Mouse (Mus musculus) embryonic fibroblast, embryonic 13.5 days (primary cell): ENCODE measurements at regions not wholly inside any gene's neighbourhood (a gene's known extent, or its start where the extent isn't known, plus 50 kb on each side); places are given as distances from the start of the nearest gene placed in this dataset.
A peak's percentile ranks its signal among the peaks of the same experiment; 100 is the strongest.

Source experiments
- H3K27ac ChIP-seq: 2 replicates; pipeline ENCODE4 v1.5.1; 2012; ENCODE audit warnings: low read length, control low read depth, inconsistent platforms; ENCODE audit not compliant: insufficient read depth
- H3K4me1 ChIP-seq: 2 replicates; pipeline ENCODE4 v1.6.1; 2011; ENCODE audit warnings: low read length; ENCODE audit not compliant: control insufficient read depth, insufficient read depth
- H3K4me3 ChIP-seq: 2 replicates; pipeline ENCODE4 v1.5.1; 2011; ENCODE audit warnings: mild to moderate bottlenecking, control low read depth, low read length; ENCODE audit not compliant: insufficient read depth
- CTCF ChIP-seq: IDR thresholded peaks from 2 replicates; pipeline ENCODE4 v1.5.1; 2011; ENCODE audit warnings: mild to moderate bottlenecking, control low read depth, low read length, moderate library complexity, borderline replicate concordance; ENCODE audit not compliant: insufficient read depth
- POLR2A ChIP-seq: IDR thresholded peaks from 2 replicates; pipeline ENCODE4 v1.6.1; 2011; ENCODE audit warnings: low read depth, mild to moderate bottlenecking, control low read depth, low read length, moderate library complexity

- no peak for TF ChIP-seq CTCF
- TF ChIP-seq POLR2A: no peak
- Histone ChIP-seq H3K4me1 (0 out of 2 replicates have a peak, but pooled peaks cover 4% of the 10 kb centered on the region), H3K4me3 (no peak overlapping the region), H3K27ac (no peak overlapping the region)
Measured at GRCm38 (mm10) chr9:32815473-32815872, 179.5 kb downstream of the Ets1 start.

GRCm38 (mm10) chr9:32816649-32817425, 180.8 kb downstream of the Ets1 start:
- TF ChIP-seq CTCF: no peak
- no peak for TF ChIP-seq POLR2A
- 0 out of 2 replicates have a peak, but pooled peaks cover 4% of the 10 kb centered on the region for H3K4me1 ChIP-seq
- H3K27ac ChIP-seq: no peak overlapping the region
- H3K4me3 ChIP-seq: no peak overlapping the region

- Histone ChIP-seq H3K4me1 (0 out of 2 replicates have a peak, but pooled peaks cover 4% of the 10 kb centered on the region), H3K27ac (no peak overlapping the region), H3K4me3 (no peak overlapping the region)
- TF ChIP-seq POLR2A: no peak
- no peak for TF ChIP-seq CTCF
Measured at GRCm38 (mm10) chr9:32817442-32818358, 181.7 kb downstream of the Ets1 start.

GRCm38 (mm10) chr9:32823439-32824133, 187.6 kb downstream of the Ets1 start:
- TF ChIP-seq POLR2A (0 out of 2 replicates have a peak, but pooled peaks have one; percentile 22), CTCF (no peak)
- H3K4me3 ChIP-seq: no peak overlapping the region
- H3K4me1 ChIP-seq: peaks cover 7% of the 10 kb centered on the region
- peak overlapping the region; percentile 78 for H3K27ac ChIP-seq

- Histone ChIP-seq H3K4me3 (no peak overlapping the region), H3K4me1 (peaks cover 7% of the 10 kb centered on the region), H3K27ac (peak overlapping the region; percentile 70)
- no peak for TF ChIP-seq CTCF
- TF ChIP-seq POLR2A: no peak
Measured at GRCm38 (mm10) chr9:32824134-32824531, 188.1 kb downstream of the Ets1 start.

GRCm38 (mm10) chr9:32830268-32830891, 194.4 kb downstream of the Ets1 start:
- H3K27ac ChIP-seq: no peak overlapping the region
- H3K4me3 ChIP-seq: no peak overlapping the region
- TF ChIP-seq CTCF (no peak), POLR2A (no peak)
- no peaks in the 10 kb centered on the region for H3K4me1 ChIP-seq

- TF ChIP-seq POLR2A: no peak
- no peak for TF ChIP-seq CTCF
- Histone ChIP-seq H3K4me3 (no peak overlapping the region), H3K27ac (no peak overlapping the region), H3K4me1 (no peaks in the 10 kb centered on the region; the same call in 1 of the 2 replicates)
Measured at GRCm38 (mm10) chr9:32833373-32833772, 197.4 kb downstream of the Ets1 start.

- Histone ChIP-seq H3K4me1 (no peaks in the 10 kb centered on the region; the same call in 1 of the 2 replicates), H3K4me3 (no peak overlapping the region), H3K27ac (no peak overlapping the region)
- TF ChIP-seq POLR2A (no peak), CTCF (no peak)
Measured at GRCm38 (mm10) chr9:32834751-32835625, 199.0 kb downstream of the Ets1 start.
